Mouse (Mus musculus): ENCODE measurements around the gene Stx19.

GRCm38 (mm10) chr16:62858018-62858417, 43.5 kb downstream of the Stx19 start:
- no peak for TF ChIP-seq CHD2 (IDR thresholded peaks at IDR 0.05; ENCODE audit: low read depth, low read length)
- TF ChIP-seq MAFK (IDR thresholded peaks at IDR 0.05; ENCODE audit: insufficient read depth, low read depth, low read length) = no peak
- TF ChIP-seq HCFC1 (IDR thresholded peaks at IDR 0.05; ENCODE audit: borderline replicate concordance, insufficient read depth, low read length) = no peak
- no peak for TF ChIP-seq ZC3H11A (IDR thresholded peaks at IDR 0.05; ENCODE audit: borderline replicate concordance, low read depth, low read length)
- no peak for TF ChIP-seq ZNF384 (IDR thresholded peaks at IDR 0.05; ENCODE audit: low read depth, low read length)

Data from ES-E14 (cell line).